In the genomic region with DNA sequence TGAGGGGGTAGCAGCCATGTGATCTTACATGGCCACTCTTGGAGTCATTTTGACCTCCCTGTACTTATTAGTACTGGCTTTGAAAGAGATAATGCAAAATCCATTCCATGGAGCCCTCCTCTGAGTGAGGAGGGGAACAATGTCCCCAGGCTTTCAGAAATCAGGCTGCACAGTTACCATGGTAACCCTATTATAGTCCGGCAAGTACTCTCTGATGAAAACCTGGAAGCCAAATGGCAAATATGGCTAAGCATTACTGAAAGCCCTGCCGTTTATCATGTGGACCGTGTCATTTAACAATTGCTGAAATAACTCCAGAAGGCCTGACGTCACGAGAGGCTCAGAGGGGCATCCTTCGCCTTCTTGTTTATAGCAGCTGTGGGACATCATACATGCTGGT, we compare ENCODE assay signal across 17 mouse cellular contexts.
A peak's percentile ranks its signal among the peaks of the same experiment; 100 is the strongest.
DNase-seq lines count a peak whose midpoint lies in the region; ATAC-seq lines count a peak whose summit lies in the region.
"Had no signal": no experiment of that assay in that cellular context is flagged by ENCODE, and none has a peak within 500 bp of the region (broad histone marks: within the 10 kb centered on the region; RNA-seq: fewer than 3 reads in every experiment).

No protein-coding gene starts in this region.

- DNase-seq in forebrain, embryonic 11.5 days (ENCODE audit: low spot score) = no peak
- no peak for DNase-seq in forebrain, embryonic 10.5 days (ENCODE audit: extremely low spot score, low spot score)
- DNase-seq in ZHBTc4 (ENCODE audit: low read depth, low spot score) = peak; percentile 7
- DNase-seq in hindbrain, embryonic 14.5 days (ENCODE audit: low spot score) = peak; percentile 52
- no peak for DNase-seq in embryo, embryonic 9.5 days (ENCODE audit: extremely low spot score)
- DNase-seq in kidney, postnatal 14 days = no peak
- DNase-seq in thymus, postnatal 4 days = no peak
- DNase-seq: cerebellum, postnatal 25 days; gastrocnemius, postnatal 10 days; layer of hippocampus, adult 9-11 months; liver; lung, embryonic 14.5 days; thymus, postnatal 36 days had no signal

- H3K27me3 ChIP-seq in forebrain, embryonic 11.5 days (ENCODE audit: control insufficient read depth, insufficient read depth, low read length) = no peaks in the 10 kb centered on the region
- H3K27me3 ChIP-seq in forebrain, embryonic 10.5 days (ENCODE audit: poor library complexity, severe bottlenecking) = no peaks in the 10 kb centered on the region
- H3K27me3 ChIP-seq in hindbrain, embryonic 14.5 days (ENCODE audit: control insufficient read depth, insufficient read depth, low read length) = no peaks in the 10 kb centered on the region
- no peaks in the 10 kb centered on the region for H3K27me3 ChIP-seq in midbrain, embryonic 15.5 days (replicated peaks)
- H3K27me3 ChIP-seq: CH12.LX; embryonic facial prominence, embryonic 13.5 days; kidney, embryonic 15.5 days had no signal

- WGBS in forebrain, embryonic 11.5 days = 53% methylated on average over 6 of the region's 6 CpGs
- WGBS in forebrain, embryonic 10.5 days = 80% methylated on average over 6 of the region's 6 CpGs
- WGBS in hindbrain, embryonic 14.5 days = 25% methylated on average over 6 of the region's 6 CpGs
- 22% methylated on average over 6 of the region's 6 CpGs for WGBS in midbrain, embryonic 15.5 days

- no peaks in the 10 kb centered on the region for H3K4me1 ChIP-seq in forebrain, embryonic 11.5 days (replicated peaks; ENCODE audit: control insufficient read depth, insufficient read depth, low read length)
- peaks cover 21% of the 10 kb centered on the region for H3K4me1 ChIP-seq in forebrain, embryonic 10.5 days
- H3K4me1 ChIP-seq in hindbrain, embryonic 14.5 days (replicated peaks; ENCODE audit: control insufficient read depth, insufficient read depth, low read length) = peaks cover 7% of the 10 kb centered on the region
- peaks cover 11% of the 10 kb centered on the region for H3K4me1 ChIP-seq in midbrain, embryonic 15.5 days

- H3K27ac ChIP-seq in forebrain, embryonic 11.5 days (ENCODE audit: low read depth, low read length) = no peak overlapping the region
- no peak overlapping the region for H3K27ac ChIP-seq in forebrain, embryonic 10.5 days
- H3K27ac ChIP-seq in hindbrain, embryonic 14.5 days = peak overlapping the region; percentile 33
- H3K27ac ChIP-seq in midbrain, embryonic 15.5 days = peak overlapping the region; percentile 72
- H3K27ac ChIP-seq: embryonic facial prominence, embryonic 13.5 days; kidney, embryonic 15.5 days had no signal

- H3K9ac ChIP-seq in forebrain, embryonic 11.5 days (ENCODE audit: low read length) = no peak overlapping the region
- no peak overlapping the region for H3K9ac ChIP-seq in hindbrain, embryonic 14.5 days
- no peak overlapping the region for H3K9ac ChIP-seq in midbrain, embryonic 15.5 days
- H3K9ac ChIP-seq: embryonic facial prominence, embryonic 13.5 days; kidney, embryonic 15.5 days; lung, embryonic 14.5 days had no signal

- ATAC-seq in forebrain, embryonic 11.5 days (replicated peaks; ENCODE audit: low FRiP score) = peak; percentile 37
- ATAC-seq in hindbrain, embryonic 14.5 days (ENCODE audit: low FRiP score) = 0 out of 2 replicates have a peak, but pooled peaks have one; percentile 24
- ATAC-seq in midbrain, embryonic 15.5 days (replicated peaks) = peak; percentile 69

- H3K9me3 ChIP-seq in forebrain, embryonic 11.5 days (ENCODE audit: control insufficient read depth, low read length) = no peaks in the 10 kb centered on the region
- no peaks in the 10 kb centered on the region for H3K9me3 ChIP-seq in forebrain, embryonic 10.5 days
- H3K9me3 ChIP-seq in hindbrain, embryonic 14.5 days (ENCODE audit: control insufficient read depth, low read length) = no peaks in the 10 kb centered on the region
- H3K9me3 ChIP-seq in midbrain, embryonic 15.5 days = no peaks in the 10 kb centered on the region
- H3K9me3 ChIP-seq: embryonic facial prominence, embryonic 13.5 days; kidney, embryonic 15.5 days had no signal

- no peak overlapping the region for H3K4me3 ChIP-seq in forebrain, embryonic 11.5 days (ENCODE audit: low read depth, low read length)
- no peak overlapping the region for H3K4me3 ChIP-seq in forebrain, embryonic 10.5 days
- no peak overlapping the region for H3K4me3 ChIP-seq in hindbrain, embryonic 14.5 days (replicated peaks; ENCODE audit: low read length)
- no peak overlapping the region for H3K4me3 ChIP-seq in midbrain, embryonic 15.5 days
- H3K4me3 ChIP-seq: kidney, embryonic 15.5 days had no signal

- no peaks in the 10 kb centered on the region for H3K36me3 ChIP-seq in forebrain, embryonic 11.5 days (ENCODE audit: control insufficient read depth, insufficient read depth, low read length)
- H3K36me3 ChIP-seq in forebrain, embryonic 10.5 days (replicated peaks) = no peaks in the 10 kb centered on the region
- H3K36me3 ChIP-seq in hindbrain, embryonic 14.5 days (replicated peaks; ENCODE audit: control insufficient read depth, insufficient read depth) = no peaks in the 10 kb centered on the region
- no peaks in the 10 kb centered on the region for H3K36me3 ChIP-seq in midbrain, embryonic 15.5 days (replicated peaks)
- H3K36me3 ChIP-seq: embryonic facial prominence, embryonic 13.5 days; kidney, embryonic 15.5 days had no signal

- no peak overlapping the region for H3K4me2 ChIP-seq in forebrain, embryonic 11.5 days (ENCODE audit: low read depth, low read length, severe bottlenecking)
- no peak overlapping the region for H3K4me2 ChIP-seq in hindbrain, embryonic 14.5 days (replicated peaks)
- no peak overlapping the region for H3K4me2 ChIP-seq in midbrain, embryonic 15.5 days

Comparison
In these comparisons a context has a peak if more than half of its experiments do, and no peak if none do; other contexts are left out.
1. DNase-seq: peak in ZHBTc4 (single experiment) and hindbrain, embryonic 14.5 days (single experiment); none in forebrain, embryonic 11.5 days (single experiment), forebrain, embryonic 10.5 days (single experiment), embryo, embryonic 9.5 days (single experiment), kidney, postnatal 14 days (single experiment) and thymus, postnatal 4 days (single experiment).
2. H3K27ac ChIP-seq: peak in hindbrain, embryonic 14.5 days (single experiment) and midbrain, embryonic 15.5 days (single experiment); none in forebrain, embryonic 11.5 days (single experiment) and forebrain, embryonic 10.5 days (single experiment).
3. Peak in every context shown above with its lines, with median percentiles within 50 percentile points of each other: ATAC-seq.